Mouse (Mus musculus): ENCODE measurements around the gene Irf9.

The Irf9 gene

GRCm38 (mm10) chr14:55603271-55603632 is at the start of gene Irf9:
TSS of gene Irf9 (plus strand) at chr14:55603571.
- no peak for DNase-seq

GRCm38 (mm10) chr14:55554635-55555034 is 48.7 kb upstream of the Irf9 start:
- DNase-seq = no peak

- DNase-seq = no peak
Measured at GRCm38 (mm10) chr14:55555788-55556187, 47.6 kb upstream of the Irf9 start.

- peak; percentile 88 to 93 for DNase-seq
Measured at GRCm38 (mm10) chr14:55557003-55557402, 46.4 kb upstream of the Irf9 start.

- no peak for DNase-seq
Measured at GRCm38 (mm10) chr14:55557587-55557986, 45.8 kb upstream of the Irf9 start.

GRCm38 (mm10) chr14:55558740-55559448 is 44.5 kb upstream of the Irf9 start:
- DNase-seq = no peak

- peak; percentile 92 to 95 for DNase-seq
Measured at GRCm38 (mm10) chr14:55559799-55560201, 43.6 kb upstream of the Irf9 start, which contains the start of gene Dcaf11. TSS of gene Dcaf11 (plus strand) at chr14:55560006.

GRCm38 (mm10) chr14:55560202-55561073 is 42.9 kb upstream of the Irf9 start, which contains the start of gene A730061H03Rik:
TSS of gene A730061H03Rik (minus strand) at chr14:55560406.
- DNase-seq = peak; percentile 99

- no peak for DNase-seq
Measured at GRCm38 (mm10) chr14:55561860-55562259, 41.5 kb upstream of the Irf9 start.

- no peak for DNase-seq
Measured at GRCm38 (mm10) chr14:55563249-55563648, 40.1 kb upstream of the Irf9 start.

- DNase-seq = no peak
Measured at GRCm38 (mm10) chr14:55565748-55566147, 37.6 kb upstream of the Irf9 start.

- no peak for DNase-seq
Measured at GRCm38 (mm10) chr14:55567496-55567895, 35.9 kb upstream of the Irf9 start.

GRCm38 (mm10) chr14:55570588-55570987 is 32.8 kb upstream of the Irf9 start:
- DNase-seq = no peak

- no peak for DNase-seq
Measured at GRCm38 (mm10) chr14:55571760-55572159, 31.6 kb upstream of the Irf9 start.

GRCm38 (mm10) chr14:55575302-55575701 is 28.1 kb upstream of the Irf9 start, which contains the start of gene Fitm1:
TSS of gene Fitm1 (plus strand) at chr14:55575617.
- no peak for DNase-seq

- no peak for DNase-seq
Measured at GRCm38 (mm10) chr14:55575711-55576110, 27.7 kb upstream of the Irf9 start.

- DNase-seq = peak; percentile 76 to 80
Measured at GRCm38 (mm10) chr14:55576376-55576775, 27.0 kb upstream of the Irf9 start.

- peak; percentile 90 to 91 for DNase-seq
Measured at GRCm38 (mm10) chr14:55577871-55578667, 25.3 kb upstream of the Irf9 start, which contains the start of gene Psme1. TSS of gene Psme1 (plus strand) at chr14:55578123.

- peak; percentile 65 to 69 for DNase-seq
Measured at GRCm38 (mm10) chr14:55578668-55579269, 24.6 kb upstream of the Irf9 start.

- DNase-seq = no peak
Measured at GRCm38 (mm10) chr14:55579511-55580496, 23.6 kb upstream of the Irf9 start.

- DNase-seq = no peak
Measured at GRCm38 (mm10) chr14:55580731-55581130, 22.6 kb upstream of the Irf9 start.

Data from lung, adult 18-20 months (tissue).